Mouse (Mus musculus): ENCODE data around the gene Msl2. TPM values are rescaled to one million over a fixed set of nuclear protein-coding genes. Genes with fewer than 3 reads are reported as not detected.

Msl2 gene
- 85.9 TPM for polyA plus RNA-seq (2015; fragmentation: Illumina TruSeq; extraction: RNeasy Lipid Tissue Mini Kit (QIAGEN cat#74804); ENCODE audit: insufficient read depth, low replicate concordance)

GRCm38 (mm10) chr9:101073987-101074331, at the start of gene Msl2:
TSS of gene Msl2 (plus strand) at chr9:101074101.

GRCm38 (mm10) chr9:101034448-101035098, 39.3 kb upstream of the Msl2 start, which contains the start of gene Pccb:
TSS of gene Pccb (minus strand) at chr9:101034898.

Other genes starting within 250 kb of the Msl2 start
- gene Pccb, start 39.2 kb upstream of the Msl2 start, polyA plus RNA-seq (2015; fragmentation: Illumina TruSeq; extraction: RNeasy Lipid Tissue Mini Kit (QIAGEN cat#74804); ENCODE audit: insufficient read depth, low replicate concordance), result 19.5 TPM
- gene Ppp2r3a, start 177.7 kb downstream of the Msl2 start, polyA plus RNA-seq (2015; fragmentation: Illumina TruSeq; extraction: RNeasy Lipid Tissue Mini Kit (QIAGEN cat#74804); ENCODE audit: insufficient read depth, low replicate concordance), result 3.0 TPM